Mouse (Mus musculus): ENCODE results near the gene Rab11fip3. TPM values are rescaled to one million over a fixed set of nuclear protein-coding genes. Genes with fewer than 3 reads are reported as not detected.

The Rab11fip3 gene
- polyA plus RNA-seq, 1 experiment from 2014 or later, result 29.5 TPM

- Histone ChIP-seq H3K9me3 (ENCODE audit: control insufficient read depth, low read length) (no peaks in the 10 kb centered on the region), H3K27ac (no peak overlapping the region), H3K27me3 (ENCODE audit: control insufficient read depth, insufficient read depth, low read length) (no peaks in the 10 kb centered on the region), H3K36me3 (replicated peaks; ENCODE audit: control insufficient read depth, insufficient read depth) (peaks cover 84% of the 10 kb centered on the region), H3K4me2 (replicated peaks) (no peak overlapping the region), H3K4me3 (replicated peaks; ENCODE audit: low read length) (no peak overlapping the region), H3K9ac (no peak overlapping the region), H3K4me1 (replicated peaks; ENCODE audit: control insufficient read depth, insufficient read depth, low read length) (no peaks in the 10 kb centered on the region)
- DNase-seq (ENCODE audit: low spot score) (peak; percentile 66), ATAC-seq (ENCODE audit: low FRiP score) (0 out of 2 replicates have a peak, but pooled peaks have one; percentile 53)
- 15% methylated on average over 15 of the region's 15 CpGs for WGBS
Measured at GRCm38 (mm10) chr17:26011841-26012460, 57.4 kb downstream of the Rab11fip3 start.

- no peak overlapping the region for H3K27ac ChIP-seq
- 32% methylated on average over 4 of the region's 4 CpGs for WGBS
Measured at GRCm38 (mm10) chr17:26009540-26009939, 59.8 kb downstream of the Rab11fip3 start.

DNA sequence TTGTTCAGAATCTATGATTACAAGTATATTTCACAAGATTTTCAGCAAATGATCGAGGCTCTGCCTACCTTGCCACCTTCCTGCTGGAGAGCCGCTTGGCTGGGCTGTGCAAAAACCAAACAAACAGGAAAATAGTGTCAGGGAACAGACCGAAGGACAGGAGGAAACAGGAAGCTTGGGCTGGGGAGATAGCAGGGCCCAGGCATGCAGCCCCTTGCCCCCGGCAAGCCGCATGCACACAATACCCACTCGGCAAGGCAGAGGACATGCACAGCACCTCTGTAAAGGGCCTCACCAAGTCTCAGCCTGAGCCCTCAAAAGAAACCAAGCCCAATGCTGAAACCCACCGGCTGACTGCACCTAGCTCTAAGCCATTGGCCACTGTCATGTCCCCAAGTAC lies 60.6 kb downstream of the Rab11fip3 start:
- no peak overlapping the region for H3K4me2 ChIP-seq (replicated peaks)
- peaks cover 84% of the 10 kb centered on the region for H3K36me3 ChIP-seq (replicated peaks; ENCODE audit: control insufficient read depth, insufficient read depth)
- H3K4me3 ChIP-seq (replicated peaks; ENCODE audit: low read length), result no peak overlapping the region
- H3K4me1 ChIP-seq (replicated peaks; ENCODE audit: control insufficient read depth, insufficient read depth, low read length), result no peaks in the 10 kb centered on the region
- no peaks in the 10 kb centered on the region for H3K9me3 ChIP-seq (ENCODE audit: control insufficient read depth, low read length)
- DNase-seq (ENCODE audit: low spot score) (no peak), ATAC-seq (ENCODE audit: low FRiP score) (no peak)
- H3K27ac ChIP-seq, result no peak overlapping the region
- 91% methylated on average over 7 of the region's 7 CpGs for WGBS
- no peak overlapping the region for H3K9ac ChIP-seq
- no peaks in the 10 kb centered on the region for H3K27me3 ChIP-seq (ENCODE audit: control insufficient read depth, insufficient read depth, low read length)

More at GRCm38 (mm10) chr17:26009540-26009939, 59.8 kb downstream of the Rab11fip3 start:
- no peak overlapping the region for H3K4me3 ChIP-seq (replicated peaks; ENCODE audit: low read length)
- H3K9ac ChIP-seq, result no peak overlapping the region
- H3K36me3 ChIP-seq (replicated peaks; ENCODE audit: control insufficient read depth, insufficient read depth), result peaks cover 84% of the 10 kb centered on the region
- ATAC-seq (ENCODE audit: low FRiP score) (peak; percentile 86; the same call in 1 of the 2 replicates), DNase-seq (ENCODE audit: low spot score) (peak; percentile 95)
- H3K27me3 ChIP-seq (ENCODE audit: control insufficient read depth, insufficient read depth, low read length), result no peaks in the 10 kb centered on the region
- no peaks in the 10 kb centered on the region for H3K4me1 ChIP-seq (replicated peaks; ENCODE audit: control insufficient read depth, insufficient read depth, low read length)
- no peak overlapping the region for H3K4me2 ChIP-seq (replicated peaks)
- H3K9me3 ChIP-seq (ENCODE audit: control insufficient read depth, low read length), result no peaks in the 10 kb centered on the region

DNA sequence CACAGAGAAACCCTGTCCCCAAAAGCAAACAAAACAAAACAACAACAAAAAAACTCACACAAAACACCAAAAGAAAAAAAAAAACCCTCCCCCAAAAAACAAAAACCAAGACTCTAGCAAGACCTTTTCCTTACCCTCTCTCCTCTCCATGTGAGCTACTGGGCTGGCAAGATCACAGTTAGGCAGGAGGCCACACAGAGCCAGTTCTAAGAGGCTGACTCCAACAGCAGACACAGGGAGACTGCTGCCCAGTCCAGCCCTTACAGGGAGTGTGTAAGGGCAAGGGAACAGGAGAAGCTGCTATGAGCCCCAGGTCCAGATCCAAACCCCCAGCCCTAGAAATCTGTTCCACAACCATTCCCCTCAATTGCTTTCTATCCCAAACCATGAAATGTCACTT lies 61.0 kb downstream of the Rab11fip3 start:
- no peak overlapping the region for H3K4me3 ChIP-seq (replicated peaks; ENCODE audit: low read length)
- H3K4me2 ChIP-seq (replicated peaks), result no peak overlapping the region
- H3K9ac ChIP-seq, result no peak overlapping the region
- ATAC-seq (ENCODE audit: low FRiP score) (no peak), DNase-seq (ENCODE audit: low spot score) (no peak)
- peaks cover 84% of the 10 kb centered on the region for H3K36me3 ChIP-seq (replicated peaks; ENCODE audit: control insufficient read depth, insufficient read depth)
- H3K9me3 ChIP-seq (ENCODE audit: control insufficient read depth, low read length), result no peaks in the 10 kb centered on the region
- H3K27ac ChIP-seq, result no peak overlapping the region
- no peaks in the 10 kb centered on the region for H3K4me1 ChIP-seq (replicated peaks; ENCODE audit: control insufficient read depth, insufficient read depth, low read length)
- H3K27me3 ChIP-seq (ENCODE audit: control insufficient read depth, insufficient read depth, low read length), result no peaks in the 10 kb centered on the region

- ATAC-seq (ENCODE audit: low FRiP score), result no peak
- H3K9me3 ChIP-seq (ENCODE audit: control insufficient read depth, low read length), result no peaks in the 10 kb centered on the region
- no peak for DNase-seq (ENCODE audit: low spot score)
- H3K4me2 ChIP-seq (replicated peaks), result no peak overlapping the region
- H3K36me3 ChIP-seq (replicated peaks; ENCODE audit: control insufficient read depth, insufficient read depth), result peaks cover 83% of the 10 kb centered on the region
- 75% methylated on average over 2 of the region's 2 CpGs for WGBS
- H3K27ac ChIP-seq, result no peak overlapping the region
- H3K4me1 ChIP-seq (replicated peaks; ENCODE audit: control insufficient read depth, insufficient read depth, low read length), result no peaks in the 10 kb centered on the region
- H3K4me3 ChIP-seq (replicated peaks; ENCODE audit: low read length), result no peak overlapping the region
- no peak overlapping the region for H3K9ac ChIP-seq
- no peaks in the 10 kb centered on the region for H3K27me3 ChIP-seq (ENCODE audit: control insufficient read depth, insufficient read depth, low read length)
Measured at GRCm38 (mm10) chr17:26007646-26008045, 61.7 kb downstream of the Rab11fip3 start.

GRCm38 (mm10) chr17:26005731-26006450 lies 63.5 kb downstream of the Rab11fip3 start:
- DNase-seq (ENCODE audit: low spot score), result no peak
- Histone ChIP-seq H3K9ac (no peak overlapping the region), H3K27ac (no peak overlapping the region), H3K9me3 (ENCODE audit: control insufficient read depth, low read length) (no peaks in the 10 kb centered on the region), H3K4me2 (replicated peaks) (no peak overlapping the region), H3K27me3 (ENCODE audit: control insufficient read depth, insufficient read depth, low read length) (no peaks in the 10 kb centered on the region), H3K36me3 (replicated peaks; ENCODE audit: control insufficient read depth, insufficient read depth) (peaks cover 83% of the 10 kb centered on the region), H3K4me3 (replicated peaks; ENCODE audit: low read length) (no peak overlapping the region), H3K4me1 (replicated peaks; ENCODE audit: control insufficient read depth, insufficient read depth, low read length) (no peaks in the 10 kb centered on the region)
- ATAC-seq (ENCODE audit: low FRiP score), result no peak
- WGBS, result 88% methylated on average over 10 of the region's 10 CpGs

- ATAC-seq (ENCODE audit: low FRiP score) (no peak), DNase-seq (ENCODE audit: low spot score) (no peak)
- no peak overlapping the region for H3K4me3 ChIP-seq (replicated peaks; ENCODE audit: low read length)
- 92% methylated on average over 15 of the region's 15 CpGs for WGBS
- H3K9me3 ChIP-seq (ENCODE audit: control insufficient read depth, low read length), result no peaks in the 10 kb centered on the region
- H3K36me3 ChIP-seq (replicated peaks; ENCODE audit: control insufficient read depth, insufficient read depth), result peaks cover 79% of the 10 kb centered on the region
- no peaks in the 10 kb centered on the region for H3K4me1 ChIP-seq (replicated peaks; ENCODE audit: control insufficient read depth, insufficient read depth, low read length)
- H3K27me3 ChIP-seq (ENCODE audit: control insufficient read depth, insufficient read depth, low read length), result no peaks in the 10 kb centered on the region
- no peak overlapping the region for H3K4me2 ChIP-seq (replicated peaks)
- H3K27ac ChIP-seq, result no peak overlapping the region
- no peak overlapping the region for H3K9ac ChIP-seq
Measured at GRCm38 (mm10) chr17:26004711-26005110, 64.6 kb downstream of the Rab11fip3 start.

- no peak overlapping the region for H3K27ac ChIP-seq
- no peaks in the 10 kb centered on the region for H3K9me3 ChIP-seq (ENCODE audit: control insufficient read depth, low read length)
- no peak overlapping the region for H3K4me2 ChIP-seq (replicated peaks)
- DNase-seq (ENCODE audit: low spot score), result no peak
- no peak overlapping the region for H3K9ac ChIP-seq
- ATAC-seq (ENCODE audit: low FRiP score), result no peak
- no peak overlapping the region for H3K4me3 ChIP-seq (replicated peaks; ENCODE audit: low read length)
- no peaks in the 10 kb centered on the region for H3K27me3 ChIP-seq (ENCODE audit: control insufficient read depth, insufficient read depth, low read length)
- H3K4me1 ChIP-seq (replicated peaks; ENCODE audit: control insufficient read depth, insufficient read depth, low read length), result no peaks in the 10 kb centered on the region
- 91% methylated on average over 2 of the region's 2 CpGs for WGBS
- peaks cover 80% of the 10 kb centered on the region for H3K36me3 ChIP-seq (replicated peaks; ENCODE audit: control insufficient read depth, insufficient read depth)
Measured at GRCm38 (mm10) chr17:26003864-26004263, 65.5 kb downstream of the Rab11fip3 start.

- H3K9me3 ChIP-seq (ENCODE audit: control insufficient read depth, low read length), result no peaks in the 10 kb centered on the region
- peaks cover 78% of the 10 kb centered on the region for H3K36me3 ChIP-seq (replicated peaks; ENCODE audit: control insufficient read depth, insufficient read depth)
- H3K4me2 ChIP-seq (replicated peaks), result no peak overlapping the region
- 88% methylated on average over 11 of the region's 11 CpGs for WGBS
- H3K4me3 ChIP-seq (replicated peaks; ENCODE audit: low read length), result no peak overlapping the region
- no peak for DNase-seq (ENCODE audit: low spot score)
- no peak for ATAC-seq (ENCODE audit: low FRiP score)
- no peak overlapping the region for H3K9ac ChIP-seq
- no peaks in the 10 kb centered on the region for H3K4me1 ChIP-seq (replicated peaks; ENCODE audit: control insufficient read depth, insufficient read depth, low read length)
- H3K27ac ChIP-seq, result no peak overlapping the region
- H3K27me3 ChIP-seq (ENCODE audit: control insufficient read depth, insufficient read depth, low read length), result no peaks in the 10 kb centered on the region
Measured at GRCm38 (mm10) chr17:25998425-25998824, 70.9 kb downstream of the Rab11fip3 start.
